Mouse (Mus musculus): Measurements from ENCODE around the gene Patj.
"Not testable (repeated sequence)": the region's sequence is repeated elsewhere in the genome, so short reads cannot be mapped to it uniquely, and the experiment has no call there.

Gene Patj

GRCm38 (mm10) chr4:98581456-98581855 lies 185.9 kb downstream of the Patj start:
- no peak for DNase-seq

DNA sequence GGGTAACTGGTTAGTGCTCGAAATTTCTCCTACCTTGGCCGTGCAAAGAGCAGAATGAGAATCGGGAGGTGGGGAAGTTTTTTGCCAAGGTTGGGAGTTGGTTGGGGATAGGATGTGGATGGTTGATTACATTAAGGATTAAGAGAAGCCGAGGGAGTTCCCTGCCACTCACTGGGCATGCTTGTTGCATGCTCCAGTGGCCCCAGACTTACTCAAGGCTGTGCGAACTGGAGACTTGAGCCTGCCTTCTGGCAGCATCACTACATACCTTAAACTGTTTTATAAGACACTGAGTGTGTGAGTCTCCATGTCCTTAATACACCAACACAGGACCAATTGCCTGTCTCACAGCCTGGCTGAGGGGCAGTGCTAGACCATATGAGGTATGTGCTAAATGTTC lies 188.4 kb downstream of the Patj start:
- no peak for DNase-seq

GRCm38 (mm10) chr4:98586303-98586702 lies 190.7 kb downstream of the Patj start:
- DNase-seq: no peak

DNA sequence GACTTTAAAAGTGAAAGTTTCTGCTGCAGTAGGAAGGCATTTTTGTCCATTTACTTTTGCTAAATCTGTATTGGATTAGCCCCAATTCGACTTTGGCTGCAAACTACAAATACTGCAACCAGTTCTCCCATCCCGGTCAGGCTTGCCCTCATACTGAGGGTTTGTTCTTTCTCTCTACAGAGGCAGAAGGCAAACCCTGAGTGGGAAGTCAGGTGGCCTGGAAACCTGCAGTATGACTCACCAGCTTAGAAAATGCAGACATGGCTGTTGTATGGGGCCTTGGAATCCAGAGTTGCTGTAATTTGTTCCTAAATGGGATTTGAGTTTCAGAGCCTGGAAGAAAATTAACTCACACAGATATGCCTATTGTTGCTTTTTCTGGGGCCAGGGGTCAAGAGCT lies 192.1 kb downstream of the Patj start:
- no peak for DNase-seq

DNA sequence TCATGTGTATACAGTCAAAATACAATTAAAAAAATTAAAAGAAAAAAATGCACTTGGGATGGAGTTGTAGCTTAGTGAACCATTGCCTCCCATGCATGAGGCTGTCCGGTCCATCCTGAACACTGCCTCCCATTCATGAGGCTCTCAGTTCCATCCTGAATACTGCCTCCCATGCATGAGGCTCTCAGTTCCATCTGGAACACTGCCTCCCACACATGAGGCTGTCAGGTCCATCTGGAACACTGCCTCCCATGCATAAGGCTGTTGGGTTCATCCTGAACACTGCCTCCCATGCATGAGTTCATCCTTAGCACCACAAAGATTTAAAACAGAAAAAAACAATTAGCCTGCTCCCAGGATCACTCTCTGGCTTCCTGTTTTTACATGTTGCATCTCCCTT lies 198.4 kb downstream of the Patj start:
- no peak for DNase-seq

DNA sequence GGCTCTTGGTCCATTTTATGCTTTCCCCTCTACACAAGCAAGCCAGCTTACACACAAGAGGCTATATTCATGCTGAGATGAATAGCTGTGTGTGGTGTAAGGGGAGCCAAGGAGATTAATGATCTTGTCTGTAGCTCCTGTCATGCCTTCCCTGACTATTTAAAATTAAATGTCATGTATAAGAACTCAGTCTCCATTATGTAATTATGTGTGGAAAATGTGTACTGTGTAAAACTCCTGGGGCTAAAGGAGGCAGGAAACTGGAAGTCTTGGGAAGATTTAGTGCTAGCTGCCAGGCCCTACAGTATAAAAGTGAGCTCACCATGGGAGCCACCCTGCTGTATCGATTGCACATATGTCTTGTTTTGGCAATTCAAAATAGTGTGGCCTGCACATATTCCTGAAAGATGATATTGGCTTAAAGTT lies 203.0 kb downstream of the Patj start:
- no peak for DNase-seq

DNA sequence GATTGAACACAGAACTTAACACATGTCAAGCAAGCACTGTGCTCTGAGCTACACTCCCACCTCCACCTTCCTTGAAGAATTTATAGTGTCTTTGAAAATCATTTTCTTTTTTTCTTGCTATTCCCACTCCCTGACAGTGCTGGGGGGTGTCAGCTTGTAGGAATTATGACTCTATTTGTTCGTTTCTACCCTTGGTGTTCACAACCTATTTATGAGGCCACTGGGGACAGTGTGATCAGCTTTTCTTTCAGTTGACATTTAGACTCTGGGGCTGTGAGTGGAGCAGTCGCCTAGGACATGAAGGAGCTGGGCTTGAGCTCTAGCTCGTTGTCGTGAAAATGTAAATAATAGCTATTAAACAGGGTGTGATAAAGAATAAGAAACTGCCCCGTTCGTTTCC lies 203.8 kb downstream of the Patj start:
- no peak for DNase-seq

DNA sequence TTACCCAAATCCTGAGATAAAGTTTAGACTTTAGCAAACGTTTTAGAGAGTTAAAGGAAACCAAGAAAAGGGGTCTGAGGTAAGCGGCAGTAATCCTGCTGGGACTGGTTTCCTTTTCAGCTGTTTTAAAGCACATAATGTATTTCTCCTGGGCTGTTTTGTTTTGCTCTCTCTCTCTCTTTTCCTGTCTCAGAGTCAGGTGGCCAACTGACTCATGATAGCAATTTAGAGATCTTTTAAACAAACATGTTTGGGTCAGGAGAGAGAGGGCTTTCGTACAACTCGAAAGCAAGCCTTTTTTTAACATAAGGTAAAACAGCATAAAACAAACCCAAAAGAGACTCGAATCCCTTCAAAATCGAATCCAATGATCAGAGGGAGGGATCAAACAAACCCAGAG lies 207.5 kb downstream of the Patj start:
- no peak for DNase-seq

- no peak for DNase-seq
These were observed 214.9 kb downstream of the Patj start for GRCm38 (mm10) chr4:98610501-98610900.

DNA sequence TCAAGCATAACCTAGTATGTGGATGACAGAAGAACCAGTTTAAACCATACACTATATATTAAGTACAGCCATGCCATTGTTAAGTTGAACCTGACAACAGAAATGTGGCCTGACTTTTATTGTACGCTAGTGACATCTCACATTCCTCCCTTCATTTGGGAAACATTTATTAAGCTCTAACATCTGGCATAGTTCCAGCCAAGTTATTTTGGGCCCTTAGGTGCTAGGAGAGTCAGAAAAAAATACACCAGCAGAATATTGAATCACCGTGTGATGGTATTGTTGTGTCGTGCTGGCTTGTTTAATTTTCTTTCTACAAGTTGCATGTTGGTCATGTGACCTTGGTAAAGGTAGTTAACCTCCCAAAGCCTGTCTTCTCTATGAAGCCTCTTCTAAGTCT lies 218.8 kb downstream of the Patj start:
- DNase-seq: no peak

- DNase-seq: no peak
These were observed 223.6 kb downstream of the Patj start for GRCm38 (mm10) chr4:98619199-98619598.

DNA sequence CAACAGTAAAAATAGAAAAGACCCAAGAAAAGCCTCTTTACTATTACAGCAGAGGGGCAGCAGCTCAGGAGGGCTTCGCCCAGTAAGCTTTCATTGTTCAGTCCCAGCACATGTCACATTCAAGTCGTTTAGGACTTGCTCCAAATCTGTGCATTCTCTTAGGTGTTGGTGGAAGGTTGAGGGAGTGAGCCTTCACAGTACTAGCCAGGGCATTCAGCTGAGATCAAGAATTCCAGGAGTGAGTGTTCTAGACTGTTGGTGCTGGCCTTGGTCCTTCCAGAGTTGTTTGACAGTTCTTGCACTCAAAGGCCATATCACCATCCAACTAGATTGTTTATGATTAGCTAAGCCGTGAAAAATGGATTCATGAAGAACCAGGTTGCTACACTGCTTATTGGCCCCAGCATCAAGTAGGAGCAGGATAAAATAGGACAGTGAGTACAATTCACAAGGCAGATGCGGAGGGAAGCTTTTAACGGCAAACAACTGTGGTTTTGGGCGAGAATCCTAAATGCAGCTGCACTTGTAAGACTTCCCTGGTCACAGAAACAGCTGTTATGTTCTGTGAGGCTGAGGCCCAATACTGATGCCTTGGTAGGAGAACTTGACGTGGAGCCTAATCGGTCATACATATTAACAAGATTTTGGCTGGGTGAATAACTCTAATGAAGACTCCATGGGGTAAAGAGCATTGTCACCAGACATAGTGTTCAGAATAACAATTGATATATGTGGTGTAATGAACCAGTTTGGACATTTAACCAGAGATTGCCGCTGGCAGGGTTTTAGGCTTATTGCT lies 225.6 kb downstream of the Patj start:
- no peak for DNase-seq

DNA sequence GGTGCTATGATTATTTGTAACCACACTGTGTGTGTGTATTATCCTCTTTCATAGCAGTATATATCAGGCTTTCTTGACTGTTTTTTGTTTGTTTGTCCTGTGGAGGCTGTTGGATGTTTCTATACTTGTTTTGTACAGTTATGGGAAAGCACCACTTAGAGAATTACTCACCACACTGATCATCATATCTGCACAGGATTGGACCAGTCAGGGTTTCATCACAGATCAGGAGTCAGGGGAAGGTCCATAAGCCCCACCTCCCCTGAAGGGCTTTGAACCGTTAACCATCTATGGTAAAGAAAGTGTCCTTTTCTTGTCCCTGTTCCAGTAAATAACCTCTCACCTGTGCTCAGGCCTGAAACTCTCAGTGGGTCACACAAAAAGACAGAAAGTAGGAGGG lies 226.6 kb downstream of the Patj start:
- no peak for DNase-seq

DNA sequence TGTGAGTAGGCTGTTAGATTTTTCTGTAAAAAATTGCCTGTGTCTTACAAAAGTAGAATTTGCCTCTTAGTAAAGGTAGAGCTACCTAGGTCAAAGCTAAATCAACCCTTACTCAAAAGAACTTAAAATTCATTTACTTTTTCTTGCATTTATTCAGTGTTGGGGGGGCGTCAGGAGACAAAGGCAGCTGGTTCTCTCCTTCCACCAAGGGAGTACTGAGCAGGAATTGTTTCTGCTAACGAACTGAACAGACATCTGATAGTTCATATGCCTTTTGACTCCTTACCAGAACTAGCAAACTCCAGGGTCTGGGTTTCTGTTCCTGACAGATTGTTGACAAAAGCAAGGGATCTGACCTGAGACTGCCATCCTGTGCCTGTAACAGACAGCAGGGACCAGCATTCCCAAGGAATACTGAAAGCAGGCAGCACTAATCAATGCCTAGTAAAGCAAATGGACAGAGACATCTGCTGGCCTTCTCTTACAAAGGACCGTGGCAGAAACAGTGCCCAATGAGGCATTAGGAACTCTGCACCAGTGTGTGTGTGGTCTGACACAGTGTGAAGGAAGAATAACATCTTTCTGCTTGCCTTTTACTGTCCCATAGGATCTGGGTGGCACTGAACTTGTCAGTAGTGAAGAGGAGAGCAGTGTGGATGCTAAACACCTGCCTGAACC lies 227.6 kb downstream of the Patj start:
- peak; percentile 10 for DNase-seq

GRCm38 (mm10) chr4:98628286-98628685 lies 232.7 kb downstream of the Patj start:
- DNase-seq: no peak

DNA sequence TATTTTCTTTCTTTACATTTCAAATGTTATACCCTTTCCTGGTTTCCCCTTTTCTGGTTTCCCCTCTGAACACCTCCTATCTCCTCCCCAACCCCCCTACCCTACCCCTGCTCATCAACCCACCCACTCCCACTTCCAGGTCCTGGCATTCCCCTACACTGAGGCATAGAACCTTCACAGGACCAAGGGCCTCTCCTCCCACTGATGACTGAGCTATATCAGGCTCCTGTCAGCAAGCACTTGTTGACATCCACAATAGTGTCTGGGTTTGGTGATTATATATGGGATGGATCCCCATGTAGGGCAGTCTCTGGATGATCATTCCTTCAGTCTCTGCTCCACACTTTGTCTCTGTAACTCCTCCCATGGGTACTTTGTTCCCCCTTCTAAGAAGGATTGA lies 233.6 kb downstream of the Patj start:
- not testable (repeated sequence) for DNase-seq

DNA sequence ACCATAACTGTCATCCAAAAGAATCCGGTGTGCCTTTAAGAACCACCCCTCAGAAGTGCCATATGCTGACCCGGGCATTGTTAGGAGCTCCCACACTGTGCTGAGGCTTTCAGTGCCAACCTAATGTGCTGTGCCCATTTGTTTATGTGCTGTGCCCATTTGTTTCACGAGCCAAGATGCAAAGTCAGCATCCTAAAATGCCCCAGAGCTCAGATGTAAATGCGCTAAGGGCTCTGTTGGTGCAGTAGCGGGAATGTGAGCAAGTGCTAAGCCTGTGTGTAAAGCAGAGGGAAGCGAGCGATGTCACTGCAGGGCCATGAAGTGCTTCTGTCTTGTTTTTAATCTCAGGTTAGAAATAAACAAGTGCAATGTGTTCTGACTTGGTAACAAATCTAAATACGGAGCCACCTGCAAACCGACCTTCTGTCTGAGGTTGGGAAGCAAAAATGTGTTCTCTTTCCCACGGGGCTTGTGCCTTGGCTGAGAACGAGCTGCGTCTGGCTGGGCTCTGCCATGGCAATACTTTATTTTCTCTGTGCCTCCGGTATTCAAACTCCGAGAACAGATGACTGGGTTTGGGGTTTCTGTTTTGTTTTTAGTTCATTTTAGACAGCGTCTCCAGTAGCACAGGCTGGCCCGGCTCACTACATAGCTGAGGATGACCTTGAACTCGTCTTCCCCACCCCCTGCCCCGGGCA lies 239.7 kb downstream of the Patj start:
- no peak for DNase-seq

- no peak for DNase-seq
These were observed 243.1 kb downstream of the Patj start for GRCm38 (mm10) chr4:98638731-98639130.

- peak; percentile 8 for DNase-seq
These were observed 258.1 kb downstream of the Patj start for GRCm38 (mm10) chr4:98653650-98654049.

DNA sequence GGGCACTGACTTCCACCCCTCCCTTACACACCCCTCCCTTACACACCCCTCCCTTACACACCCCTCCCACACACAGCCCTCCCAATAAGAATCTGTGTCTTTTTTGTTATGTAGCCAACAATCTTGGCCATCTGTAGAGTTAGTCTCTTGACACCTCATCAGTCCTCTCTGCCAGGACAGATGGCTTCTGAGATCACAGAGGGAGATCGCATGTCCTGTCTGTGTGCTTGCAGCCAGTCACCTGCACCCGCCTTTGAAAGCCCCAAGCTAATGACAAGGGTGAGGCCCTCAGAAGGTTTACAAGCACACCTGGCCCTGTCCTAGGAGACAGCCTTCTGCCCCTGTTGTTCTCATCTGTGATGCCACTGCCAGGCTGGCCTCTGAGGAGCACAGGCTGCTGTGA lies 258.8 kb downstream of the Patj start:
- peak; percentile 8 for DNase-seq

GRCm38 (mm10) chr4:98656759-98657158 lies 261.2 kb downstream of the Patj start:
- no peak for DNase-seq

- no peak for DNase-seq
These were observed 263.4 kb downstream of the Patj start for GRCm38 (mm10) chr4:98659032-98659431.

GRCm38 (mm10) chr4:98660534-98660933 lies 264.9 kb downstream of the Patj start:
- no peak for DNase-seq

DNA sequence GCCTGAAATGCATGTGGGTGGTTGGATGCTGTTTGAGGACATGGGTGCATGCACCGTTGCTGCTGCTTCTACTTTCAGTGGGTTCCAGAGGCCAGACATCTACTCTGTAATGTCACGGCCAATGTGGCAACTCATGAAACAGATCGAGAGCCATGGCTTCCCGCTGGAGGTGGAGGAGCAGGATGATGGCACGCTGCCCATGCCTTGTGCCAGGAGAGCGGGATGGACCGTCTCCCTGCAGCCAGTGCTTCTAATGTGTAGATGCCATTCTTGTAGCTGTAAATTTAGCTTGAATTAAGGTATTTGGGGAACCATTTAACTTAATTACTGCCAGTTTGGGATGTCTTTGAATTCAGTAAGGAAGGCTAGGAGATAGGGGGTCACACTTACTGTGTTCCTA lies 270.3 kb downstream of the Patj start:
- no peak for DNase-seq
